Mouse (Mus musculus) erythroblast, embryonic 14.5 days (primary cell): ENCODE data around the gene Polr3k. TPM values are rescaled to one million over a fixed set of nuclear protein-coding genes. Genes with fewer than 3 reads are reported as not detected.

Experiments used
- H3K27me3 ChIP-seq: 2 replicates; pipeline ENCODE4 v1.6.1; 2012; ENCODE audit warnings: inconsistent platforms; ENCODE audit not compliant: control insufficient read depth
- H3K36me3 ChIP-seq: 2 replicates; pipeline ENCODE4 v1.6.1; 2012; ENCODE audit warnings: mild to moderate bottlenecking, inconsistent platforms; ENCODE audit not compliant: control insufficient read depth
- H3K4me1 ChIP-seq: 2 replicates; pipeline ENCODE4 v1.6.1; 2012; ENCODE audit warnings: inconsistent platforms; ENCODE audit not compliant: control insufficient read depth
- H3K4me3 ChIP-seq: replicated peaks from 2 replicates; pipeline ENCODE3; 2012; ENCODE audit warnings: moderate library complexity, mild to moderate bottlenecking, inconsistent platforms
- H3K9me3 ChIP-seq: 2 replicates; pipeline ENCODE4 v1.6.1; 2012; ENCODE audit warnings: low read length, inconsistent platforms, mixed read lengths; ENCODE audit not compliant: control insufficient read depth
- GATA1 ChIP-seq: IDR thresholded peaks from 2 replicates; pipeline ENCODE4 v1.6.1; 2012; ENCODE audit warnings: low read length, inconsistent platforms, mixed read lengths
- TAL1 ChIP-seq: IDR thresholded peaks from 3 replicates; pipeline ENCODE4 v1.6.1; 2012; ENCODE audit warnings: low read length, inconsistent platforms, mixed read lengths
- polyA plus RNA-seq: library from polyadenylated mRNA; stranded (reverse); fragments of >175 nt; gene quantifications from 2 replicates; pipeline ENCODE4 v1.2.3, GENCODE M21; 2012

The Polr3k gene
- polyA plus RNA-seq, 1 experiment = 0.13 TPM

DNA sequence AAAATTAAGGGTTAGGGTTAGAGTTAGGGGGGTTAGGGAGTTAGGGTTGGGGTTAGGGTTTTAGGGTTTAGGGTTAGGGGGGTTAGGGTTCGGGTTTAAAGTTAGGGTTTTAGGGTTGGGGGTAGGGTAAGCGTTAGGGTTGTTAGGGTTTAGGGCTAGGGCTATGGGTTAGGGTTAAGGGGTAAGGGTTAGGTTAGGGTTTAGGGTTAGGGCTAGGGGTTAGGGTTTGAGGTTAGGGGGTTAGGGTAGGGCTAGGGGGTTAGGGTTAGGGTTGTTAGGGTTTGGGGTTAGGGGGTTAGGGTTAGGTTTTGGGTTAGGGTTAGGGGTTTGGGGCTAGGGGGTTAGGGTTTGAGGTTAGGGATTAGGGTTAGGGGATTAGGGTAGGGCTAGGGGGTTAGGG lies 6.9 kb downstream of the Polr3k start:
- Histone ChIP-seq H3K4me1 (no peaks in the 10 kb centered on the region; the same call in 1 of the 2 replicates), H3K27me3 (no peaks in the 10 kb centered on the region), H3K9me3 (no peaks in the 10 kb centered on the region), H3K4me3 (no peak overlapping the region), H3K36me3 (peaks cover 56% of the 10 kb centered on the region)
- TF ChIP-seq GATA1 (no peak), TAL1 (no peak)

DNA sequence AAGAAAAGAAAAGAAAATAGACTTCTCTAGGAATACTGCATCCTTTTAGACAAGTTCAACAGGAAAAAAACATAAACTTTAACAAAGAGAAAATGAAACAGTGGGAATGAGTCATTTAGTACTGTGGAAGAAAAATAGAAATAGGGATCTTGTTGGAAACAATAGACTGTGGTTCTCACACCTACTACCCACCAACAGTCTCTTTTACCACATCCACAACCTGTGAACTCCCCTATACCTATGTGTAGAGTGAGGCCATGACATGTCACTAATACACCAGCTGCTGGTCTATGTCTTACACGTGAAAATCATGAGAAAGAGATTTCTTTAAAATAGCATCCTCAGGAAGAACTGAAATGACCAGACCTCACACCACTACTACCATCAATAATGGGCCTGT lies 14.8 kb downstream of the Polr3k start:
- Histone ChIP-seq H3K4me1 (no peaks in the 10 kb centered on the region), H3K36me3 (peaks cover 15% of the 10 kb centered on the region), H3K9me3 (no peaks in the 10 kb centered on the region), H3K4me3 (no peak overlapping the region), H3K27me3 (no peaks in the 10 kb centered on the region)
- TF ChIP-seq TAL1 (no peak), GATA1 (no peak)

DNA sequence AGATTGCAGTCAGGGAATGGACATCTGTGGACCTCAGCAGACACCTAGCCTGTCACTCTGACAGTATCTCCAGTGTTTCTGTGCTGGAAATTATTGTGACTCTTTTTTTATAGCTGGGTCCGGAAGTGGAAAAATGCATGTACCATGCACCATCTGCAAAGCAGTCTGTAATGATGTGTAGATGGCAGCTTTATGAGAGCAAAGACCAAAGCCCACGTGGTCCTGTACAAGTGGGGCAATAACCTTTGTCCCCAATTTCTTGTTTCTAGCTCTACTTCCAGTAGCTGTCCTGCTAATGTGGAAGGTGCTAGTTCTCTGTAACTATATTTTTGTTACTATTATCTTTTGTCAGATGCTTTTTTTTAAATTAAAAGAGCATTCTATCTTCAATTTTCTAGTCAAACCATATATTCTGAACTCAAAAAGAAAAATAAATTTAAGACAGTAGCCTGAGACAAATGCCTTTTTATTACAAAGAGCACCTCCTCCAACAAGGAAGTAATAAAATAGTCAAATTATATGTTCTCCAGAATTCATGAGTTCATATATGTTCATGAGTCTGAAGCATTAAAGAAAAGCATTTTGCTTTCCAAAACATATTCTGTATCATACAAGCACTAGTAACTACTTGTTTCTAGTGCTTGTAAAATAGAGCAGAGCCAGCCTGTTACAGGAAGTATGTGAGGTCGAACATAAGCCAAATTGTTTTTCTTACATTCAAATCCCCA lies 19.0 kb downstream of the Polr3k start:
- Histone ChIP-seq H3K4me3 (no peak overlapping the region), H3K4me1 (no peaks in the 10 kb centered on the region), H3K27me3 (no peaks in the 10 kb centered on the region), H3K9me3 (no peaks in the 10 kb centered on the region), H3K36me3 (peaks cover 2% of the 10 kb centered on the region; the same call in 1 of the 2 replicates)
- TF ChIP-seq GATA1 (no peak), TAL1 (no peak)

DNA sequence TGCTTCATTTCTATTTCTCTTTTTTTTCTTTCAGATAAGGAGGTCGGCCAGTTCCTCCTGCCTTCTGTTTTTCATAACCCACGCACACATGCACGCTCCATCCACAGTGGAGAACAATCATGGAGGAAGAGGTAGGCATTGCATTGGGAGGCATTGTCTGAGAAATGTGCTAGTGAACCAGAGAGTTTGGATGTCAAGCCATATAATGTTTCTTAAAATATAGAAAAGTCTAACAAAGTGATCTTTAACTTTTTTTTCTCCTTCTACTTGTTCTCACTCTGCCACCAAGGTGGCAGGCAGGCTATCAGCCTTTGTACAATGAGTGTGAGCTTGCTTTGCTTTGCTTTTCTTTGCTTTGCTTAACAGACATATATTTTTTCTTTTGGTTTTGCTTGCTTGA lies 53.7 kb downstream of the Polr3k start:
- no peak overlapping the region for H3K4me3 ChIP-seq
- no peaks in the 10 kb centered on the region for H3K4me1 ChIP-seq
- H3K27me3 ChIP-seq = no peaks in the 10 kb centered on the region
- no peak for TF ChIP-seq GATA1
- no peak for TF ChIP-seq TAL1
- peaks cover 2% of the 10 kb centered on the region; the same call in 1 of the 2 replicates for H3K9me3 ChIP-seq
- H3K36me3 ChIP-seq = no peaks in the 10 kb centered on the region

DNA sequence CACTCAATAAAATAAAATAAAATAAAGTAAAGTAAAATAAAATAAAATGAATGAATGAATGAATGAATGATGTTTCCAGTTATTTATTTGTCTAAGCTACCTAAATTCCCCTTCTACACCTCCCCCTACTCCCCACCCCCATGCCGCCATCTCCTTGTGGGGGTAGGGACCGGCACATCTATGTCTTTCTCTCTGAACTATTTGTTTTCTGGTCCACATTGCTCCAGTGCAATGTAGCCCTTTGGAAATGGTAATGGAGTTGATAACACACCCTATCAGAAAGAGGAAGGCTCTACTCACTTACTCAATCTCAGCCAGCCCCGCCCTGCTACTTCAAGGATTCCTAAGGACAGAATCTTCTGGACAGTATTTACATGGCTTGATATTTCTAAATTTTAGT lies 54.4 kb downstream of the Polr3k start:
- Histone ChIP-seq H3K9me3 (peaks cover 2% of the 10 kb centered on the region; the same call in 1 of the 2 replicates), H3K4me3 (no peak overlapping the region), H3K4me1 (no peaks in the 10 kb centered on the region), H3K27me3 (no peaks in the 10 kb centered on the region), H3K36me3 (no peaks in the 10 kb centered on the region)
- TF ChIP-seq TAL1 (no peak), GATA1 (no peak)

Other genes starting within 250 kb of the Polr3k start
- gene Gm29797, start 207.3 kb upstream of the Polr3k start, polyA plus RNA-seq = not detected in 2 replicates
- 0.15 and 0.19 TPM in 2 replicates for gene Sox18, start 192.7 kb upstream of the Polr3k start, polyA plus RNA-seq
- 0.02 TPM in 1 of 2 replicates, not detected in the other for gene Tcea2, start 184.0 kb upstream of the Polr3k start, polyA plus RNA-seq
- gene Rgs19, start 170.4 kb upstream of the Polr3k start, polyA plus RNA-seq = 0.16 and 0.69 TPM in 2 replicates
- not detected in 2 replicates for gene Lkaaear1, start 165.9 kb upstream of the Polr3k start, polyA plus RNA-seq
- not detected in 2 replicates for gene Oprl1, start 149.3 kb upstream of the Polr3k start, polyA plus RNA-seq
- not detected in 2 replicates for gene Myt1, start 101.0 kb upstream of the Polr3k start, polyA plus RNA-seq
- 1.3 and 1.5 TPM in 2 replicates for gene Pcmtd2, start 26.5 kb upstream of the Polr3k start, polyA plus RNA-seq
- not detected in 2 replicates for gene Gm14496, start 126.8 kb downstream of the Polr3k start, polyA plus RNA-seq